Mouse (Mus musculus): ENCODE results near the gene Inf2.

Inf2 gene

DNA sequence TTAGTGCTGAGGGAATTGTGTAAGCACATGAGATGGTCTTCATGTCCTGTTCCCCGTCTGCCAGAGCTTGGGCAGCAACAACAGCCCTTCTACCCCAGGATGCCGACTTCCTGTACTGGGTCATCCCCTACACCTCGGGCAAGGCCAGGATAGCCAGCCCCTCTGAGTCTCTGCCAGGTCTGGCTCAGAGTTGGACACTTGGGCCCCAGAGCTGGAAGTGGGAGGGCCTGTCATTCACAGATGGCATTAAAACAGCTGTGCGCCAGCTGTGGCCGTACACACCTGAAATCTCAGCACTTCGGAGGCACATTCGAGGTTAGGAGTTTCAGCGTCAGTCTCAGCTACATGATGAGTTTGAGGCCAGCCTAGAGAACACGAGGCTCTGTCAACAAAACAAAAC, 7.9 kb downstream of the Inf2 start:
- no peak for DNase-seq

DNA sequence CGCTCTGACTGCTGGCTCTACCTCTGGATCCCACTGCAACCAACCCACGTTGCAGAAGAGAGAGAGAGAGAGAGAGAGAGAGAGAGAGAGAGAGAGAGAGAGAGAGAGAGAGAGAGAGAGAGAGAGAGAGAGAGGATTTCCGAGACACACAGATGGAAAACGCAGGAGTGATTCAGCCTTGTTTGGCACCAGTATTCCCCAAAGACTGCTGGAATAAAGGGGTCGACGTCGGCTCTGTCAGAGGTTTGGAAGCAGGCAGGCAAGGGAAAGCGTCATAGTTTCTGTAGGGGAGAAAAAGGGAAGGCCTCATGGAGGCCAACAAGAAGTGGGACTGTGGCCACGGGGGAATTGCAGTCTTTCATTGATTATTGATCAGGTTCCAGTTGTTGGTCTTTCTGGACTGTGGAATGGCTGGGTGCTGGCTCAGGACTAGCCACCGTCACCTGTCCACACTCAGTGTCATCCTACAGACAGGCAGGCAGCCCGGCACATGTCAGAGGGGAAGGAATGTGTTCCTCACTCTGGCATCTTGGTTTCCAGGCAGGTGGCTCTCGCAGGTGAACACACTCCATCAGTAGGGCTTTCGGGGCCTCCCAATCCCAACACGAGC, 8.4 kb downstream of the Inf2 start:
- no peak for DNase-seq

- no peak for DNase-seq
Measured at GRCm38 (mm10) chr12:112597618-112598017, 9.0 kb downstream of the Inf2 start.

- DNase-seq = no peak
Measured at GRCm38 (mm10) chr12:112599198-112599597, 10.6 kb downstream of the Inf2 start.

DNA sequence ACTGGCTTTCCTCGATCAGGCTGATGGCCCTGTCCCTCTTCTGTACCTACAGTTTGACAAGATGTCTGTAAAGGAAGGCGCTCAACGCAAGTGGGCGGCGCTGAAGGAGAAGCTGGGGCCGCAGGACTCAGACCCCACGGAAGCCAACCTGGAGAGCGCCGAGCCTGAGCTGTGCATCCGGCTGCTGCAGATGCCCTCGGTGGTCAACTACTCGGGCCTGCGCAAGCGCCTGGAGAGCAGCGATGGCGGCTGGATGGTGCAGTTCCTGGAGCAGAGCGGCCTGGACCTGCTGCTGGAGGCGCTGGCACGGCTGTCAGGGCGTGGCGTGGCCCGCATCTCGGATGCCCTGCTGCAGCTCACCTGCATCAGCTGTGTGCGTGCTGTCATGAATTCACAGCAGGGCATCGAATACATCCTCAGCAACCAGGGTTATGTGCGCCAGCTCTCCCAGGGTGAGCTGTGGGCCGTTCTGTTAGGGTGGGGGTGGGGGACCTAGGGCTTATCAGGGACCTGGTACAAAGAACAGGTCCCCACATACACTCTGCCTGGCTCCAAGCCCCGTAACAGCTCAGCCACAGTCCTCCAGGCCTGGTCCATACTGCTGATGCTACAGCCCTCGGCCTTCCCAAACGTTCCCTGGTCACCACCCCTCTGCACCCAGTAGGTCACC, 11.5 kb downstream of the Inf2 start:
- DNase-seq = no peak

DNA sequence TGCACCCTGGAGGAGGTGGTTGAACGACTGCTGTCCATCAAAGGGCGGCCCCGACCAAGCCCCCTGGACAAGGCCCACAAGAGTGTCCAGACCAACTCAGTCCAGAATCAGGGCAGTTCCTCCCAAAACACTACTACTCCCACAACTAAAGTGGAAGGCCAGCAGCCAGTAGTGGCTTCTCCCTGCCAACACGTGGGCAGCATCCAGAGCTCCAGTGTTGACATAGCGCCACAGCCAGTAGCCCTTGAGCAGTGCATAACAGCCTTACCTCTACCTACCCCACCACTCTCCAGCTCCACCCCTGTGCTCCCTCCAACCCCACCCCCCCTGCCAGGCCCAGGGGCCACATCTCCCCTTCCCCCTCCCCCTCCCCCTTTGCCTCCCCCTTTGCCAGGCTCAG, 15.4 kb downstream of the Inf2 start:
- peak in 1 of 2 experiments; percentile 65 for DNase-seq

DNA sequence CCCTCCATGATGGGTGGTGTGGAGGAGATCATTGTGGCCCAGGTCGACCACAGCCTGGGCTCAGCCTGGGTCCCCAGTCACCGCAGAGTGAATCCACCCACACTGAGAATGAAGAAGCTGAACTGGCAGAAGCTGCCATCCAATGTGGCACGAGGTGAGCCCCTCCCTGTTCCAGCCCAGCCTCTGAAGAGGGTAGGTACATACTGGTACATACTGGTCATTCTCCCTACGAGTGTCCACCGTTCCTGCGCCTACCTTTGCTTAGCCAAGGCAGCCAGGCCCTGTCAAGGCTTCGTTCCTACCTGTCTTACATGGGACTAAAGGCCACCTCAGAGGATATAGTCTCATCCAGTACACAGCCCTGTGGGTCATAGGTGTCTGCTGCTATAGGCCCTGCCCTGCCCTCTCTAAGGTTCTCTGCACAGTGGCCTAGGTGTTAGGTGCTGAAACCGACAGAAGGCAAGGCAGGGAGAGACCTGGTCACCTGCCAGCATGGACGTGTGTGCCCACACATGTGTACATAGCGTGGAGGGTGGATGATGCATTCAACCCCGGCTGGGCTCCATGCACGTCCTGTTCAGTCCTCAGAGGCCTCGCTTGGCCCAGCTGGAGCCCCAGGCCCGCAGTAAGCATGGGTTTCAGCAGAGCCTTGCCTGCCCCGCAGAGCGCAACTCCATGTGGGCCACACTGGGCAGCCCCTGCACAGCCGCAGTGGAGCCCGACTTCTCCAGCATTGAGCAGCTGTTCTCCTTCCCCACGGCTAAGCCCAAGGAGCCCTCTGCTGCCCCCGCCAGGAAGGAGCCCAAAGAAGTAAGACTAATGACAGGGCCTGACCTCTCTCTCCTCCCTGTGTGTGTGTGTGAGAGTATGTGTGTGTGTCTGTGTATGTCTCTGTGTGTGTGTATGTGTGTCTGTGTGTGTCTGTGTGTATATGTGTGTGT, 16.4 kb downstream of the Inf2 start:
- peak; percentile 73 to 79 for DNase-seq

- peak; percentile 83 to 89 for DNase-seq
Measured at GRCm38 (mm10) chr12:112605766-112606165, 17.2 kb downstream of the Inf2 start.

DNA sequence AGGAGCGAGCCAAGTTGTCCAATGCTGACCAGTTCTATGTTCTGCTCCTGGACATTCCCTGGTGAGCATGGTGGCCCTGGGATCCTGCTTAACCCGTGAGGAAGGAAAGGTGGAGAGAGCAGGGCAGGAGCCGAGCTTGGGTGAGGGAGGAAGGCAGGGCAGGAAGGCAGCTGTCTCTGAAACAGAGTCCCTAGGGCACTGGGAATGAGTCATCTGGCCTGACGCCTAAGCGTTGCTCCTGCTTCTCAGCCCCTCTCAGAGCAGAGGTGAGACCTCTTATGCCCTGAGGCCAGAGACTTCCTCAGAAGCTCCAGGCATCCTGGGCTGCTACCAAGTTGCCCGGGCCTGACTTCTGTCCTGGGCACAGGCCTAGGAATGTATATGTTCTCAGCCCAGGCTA, 18.4 kb downstream of the Inf2 start:
- no peak for DNase-seq

DNA sequence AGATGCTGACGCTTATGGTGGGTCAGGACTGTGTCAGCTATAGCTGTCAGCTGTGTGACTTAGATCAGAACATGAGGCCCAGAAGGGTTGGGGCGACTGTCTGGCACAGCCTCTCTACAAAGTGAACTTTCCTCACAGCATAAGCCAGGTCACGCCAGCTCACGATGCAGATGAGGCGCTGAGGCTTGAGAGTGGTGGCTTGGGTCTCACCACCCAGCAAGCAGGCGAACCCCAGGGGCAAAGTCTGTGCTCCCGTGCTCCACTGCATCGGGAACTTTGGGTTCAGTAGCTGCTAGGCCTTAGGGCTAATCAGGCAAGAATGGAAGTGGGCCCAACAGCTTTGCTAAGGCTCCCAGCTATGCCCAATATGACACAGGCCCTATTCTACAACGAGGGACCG, 20.4 kb downstream of the Inf2 start:
- no peak for DNase-seq

DNA sequence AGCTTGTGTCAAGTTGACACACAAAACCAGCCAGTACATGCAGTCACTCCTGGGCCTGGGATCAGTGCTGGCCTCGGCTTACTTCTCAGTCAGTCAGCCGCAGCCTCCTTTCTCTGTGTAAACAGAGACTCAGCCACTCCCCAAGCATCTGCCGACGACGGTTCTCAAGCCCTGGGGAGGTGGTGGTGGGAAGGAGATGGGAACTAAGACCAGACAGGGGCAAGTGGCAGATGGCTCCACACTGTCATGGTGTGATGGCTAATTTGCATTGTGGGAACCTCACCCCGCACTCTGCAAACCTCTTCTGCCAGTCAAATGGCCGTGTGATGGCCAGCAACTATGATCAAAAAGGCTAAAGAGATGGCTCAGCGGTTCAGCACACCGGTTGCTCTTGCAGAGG, 28.1 kb downstream of the Inf2 start:
- no peak for DNase-seq

DNA sequence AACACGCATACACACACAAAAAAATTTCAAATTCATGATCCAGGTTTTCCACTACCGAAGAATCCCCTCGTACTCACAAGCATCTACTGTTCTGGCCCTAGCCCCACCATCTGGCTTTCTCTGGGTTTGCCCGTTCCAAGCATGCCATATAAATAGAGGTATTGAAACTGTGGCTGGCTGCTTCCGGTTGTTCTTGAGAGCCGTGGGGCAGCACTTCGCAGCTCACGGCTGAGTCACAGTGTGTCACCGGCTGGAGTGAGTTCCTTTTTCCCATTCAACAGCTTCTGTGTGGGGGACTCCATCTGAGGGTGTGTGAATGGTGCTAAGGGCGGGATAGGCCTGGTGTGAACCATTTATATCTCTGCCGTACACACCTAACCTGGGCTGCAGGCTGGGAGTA, 28.6 kb downstream of the Inf2 start:
- peak; percentile 40 to 49 for DNase-seq

DNA sequence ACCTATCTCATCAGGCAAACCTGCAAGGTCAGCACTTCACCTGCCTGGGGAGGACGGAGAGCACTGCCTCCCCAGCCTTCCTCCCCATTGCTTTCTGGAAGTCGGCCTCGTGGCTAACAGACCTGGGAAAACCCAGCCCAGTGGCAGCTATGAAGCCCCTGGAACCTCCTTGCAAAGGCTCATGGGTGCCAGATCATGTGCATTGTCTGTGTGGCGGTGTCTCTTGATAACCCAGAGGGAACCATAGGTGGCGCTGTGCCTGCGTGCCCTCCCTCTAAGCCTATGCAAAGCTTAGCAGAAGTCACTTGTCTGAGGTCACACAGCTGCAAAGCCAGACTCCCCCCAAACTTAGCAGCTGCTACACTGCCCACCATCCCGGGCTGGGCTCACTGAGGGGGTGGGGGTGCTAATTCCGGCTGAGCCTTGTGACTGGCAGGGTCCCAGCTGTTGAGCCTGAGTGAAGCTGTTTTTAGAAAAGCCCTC, 29.4 kb downstream of the Inf2 start:
- peak; percentile 86 to 87 for DNase-seq

- DNase-seq = peak in 1 of 2 experiments; percentile 26
Measured at GRCm38 (mm10) chr12:112618981-112619685, 30.5 kb downstream of the Inf2 start.

DNA sequence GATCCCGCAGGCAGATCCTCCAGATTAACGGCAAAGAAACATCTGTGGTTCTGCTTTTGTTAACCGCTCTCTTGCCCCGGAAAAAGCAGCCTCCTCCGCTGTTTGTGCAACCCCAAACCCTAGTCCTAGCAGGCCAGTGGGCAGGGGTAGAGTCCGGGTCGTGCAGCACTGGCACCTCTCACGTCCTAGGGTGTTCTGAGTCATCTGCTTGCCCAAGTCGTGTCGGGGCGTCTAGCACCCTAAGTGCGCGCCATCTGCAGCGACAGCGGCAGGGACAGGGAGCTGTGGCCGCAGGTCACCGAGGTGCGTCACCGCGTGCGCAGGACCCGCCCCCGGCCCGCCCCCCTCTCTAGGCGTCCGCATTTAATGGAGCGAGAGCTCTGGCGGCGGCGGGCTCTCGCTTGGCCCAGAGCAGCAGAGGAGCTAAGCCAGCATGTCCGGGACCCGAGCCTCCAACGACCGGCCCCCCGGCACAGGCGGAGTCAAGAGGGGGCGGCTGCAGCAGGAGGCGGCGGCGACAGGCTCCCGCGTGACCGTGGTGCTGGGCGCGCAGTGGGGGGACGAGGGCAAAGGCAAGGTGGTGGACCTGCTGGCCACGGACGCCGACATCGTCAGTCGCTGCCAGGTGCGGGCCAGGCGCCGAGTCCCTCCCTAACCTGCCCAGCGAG, 31.2 kb downstream of the Inf2 start, which contains the start of gene Adssl1:
Adssl1 (plus strand) TSS at position 360 of the 668 bp plus-strand sequence.
- DNase-seq = peak; percentile 69 to 78

DNA sequence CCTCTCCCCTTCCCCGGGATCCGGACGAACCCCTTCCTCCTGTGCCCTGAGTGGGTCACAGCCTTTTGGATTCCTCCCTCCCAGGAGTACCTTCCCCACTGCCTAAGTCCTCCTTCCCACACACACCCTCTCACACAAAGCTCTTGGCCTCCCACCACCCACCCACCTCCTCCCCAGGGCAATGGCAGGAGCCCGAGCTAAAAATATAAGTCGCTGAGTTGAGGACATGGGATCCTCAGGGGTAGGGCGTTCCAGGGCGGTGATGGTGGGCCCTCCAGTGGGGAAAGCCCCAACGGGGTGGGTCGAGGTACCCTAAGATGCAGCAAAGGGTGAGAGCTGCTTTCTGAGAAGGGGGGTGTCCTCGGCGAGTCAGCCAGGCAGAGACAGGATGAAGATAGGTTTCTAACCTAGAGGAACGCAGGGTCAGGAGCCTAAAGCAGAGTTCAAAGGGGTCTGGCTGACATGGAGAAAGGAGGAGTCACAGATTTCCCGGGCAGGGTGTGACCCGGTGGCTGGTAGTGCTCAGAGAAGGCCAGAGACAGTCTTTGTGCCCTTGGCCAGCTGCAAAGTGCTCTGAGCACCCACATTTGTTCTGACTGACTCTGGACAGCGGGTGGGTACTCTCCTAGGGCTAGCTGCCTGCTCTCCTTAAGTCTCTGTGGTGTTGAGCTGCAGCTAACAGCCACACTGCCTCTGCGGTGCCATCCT, 31.9 kb downstream of the Inf2 start:
- DNase-seq = no peak

DNA sequence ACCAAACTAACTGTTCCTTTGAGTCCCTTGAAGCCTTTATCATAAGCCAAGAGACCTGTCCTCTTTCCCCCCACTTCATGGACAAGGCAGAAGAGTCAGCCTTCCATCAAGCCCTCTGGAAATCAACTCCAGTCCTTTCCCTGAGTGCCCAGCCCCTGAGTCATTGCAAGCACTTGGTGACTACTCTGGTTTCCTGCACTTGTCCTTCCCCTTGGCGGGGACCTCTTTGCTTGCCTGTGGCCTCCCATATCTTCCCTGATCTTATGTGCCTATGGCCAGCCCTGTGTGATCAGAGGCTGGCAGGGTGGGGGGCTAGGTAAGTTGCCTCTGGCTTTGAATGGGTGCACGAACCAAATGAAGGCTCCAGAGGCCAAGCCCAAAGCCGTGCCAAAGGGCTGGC, 33.3 kb downstream of the Inf2 start:
- no peak for DNase-seq

GRCm38 (mm10) chr12:112623742-112624141, 35.2 kb downstream of the Inf2 start:
- peak; percentile 55 to 78 for DNase-seq

DNA sequence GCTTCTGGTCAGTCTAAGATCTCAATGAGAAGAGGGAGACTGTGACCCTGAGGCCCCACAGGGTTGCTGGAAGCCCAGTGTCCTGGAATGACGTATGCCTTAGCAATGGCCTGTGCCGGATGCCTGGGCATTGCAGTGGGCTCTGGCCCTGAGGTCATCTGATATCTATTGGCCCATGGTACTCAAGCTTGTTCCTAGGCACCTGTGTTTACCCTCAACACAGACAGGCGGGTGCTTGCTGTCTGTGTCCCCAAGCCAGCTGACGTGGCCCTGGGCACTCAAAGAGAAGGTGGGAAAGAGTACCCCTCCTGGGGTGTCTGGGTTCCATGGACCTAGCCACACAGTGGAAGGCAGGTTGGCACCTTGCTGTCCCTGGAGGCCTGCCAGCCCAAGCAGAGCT, 37.1 kb downstream of the Inf2 start:
- no peak for DNase-seq

GRCm38 (mm10) chr12:112626455-112626854, 37.9 kb downstream of the Inf2 start:
- DNase-seq = no peak

- no peak for DNase-seq
Measured at GRCm38 (mm10) chr12:112627097-112627881, 38.7 kb downstream of the Inf2 start.

Data from lung, postnatal 4 days (tissue).